Mouse (Mus musculus): Measurements from ENCODE around the gene Rad51b. TPM values are rescaled to one million over a fixed set of nuclear protein-coding genes. Genes with fewer than 3 reads are reported as not detected.

Gene Rad51b
- total RNA-seq, 2 experiments from 2014 or later, result 3.4 to 4.3 TPM

DNA sequence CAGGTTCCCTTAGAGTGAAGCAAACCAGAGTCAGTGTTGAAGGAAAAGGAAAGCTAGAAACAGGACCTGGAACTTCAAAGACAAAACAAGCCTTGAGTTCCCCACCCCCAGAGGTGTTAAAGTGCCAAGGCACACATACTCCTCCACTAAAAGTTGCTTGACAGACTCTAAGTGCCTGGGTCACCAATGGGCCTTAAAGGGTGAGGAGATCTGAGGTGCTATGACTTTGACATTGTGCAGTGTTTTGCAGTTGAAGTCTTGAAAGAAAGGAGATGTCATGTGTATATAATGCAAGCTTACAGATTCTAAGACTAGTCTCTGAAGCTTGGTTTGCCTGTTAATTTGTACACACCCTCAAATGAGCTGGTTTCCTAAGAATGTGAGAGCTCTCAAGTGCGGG, 237.7 kb downstream of the Rad51b start:
- DNase-seq, result no peak

DNA sequence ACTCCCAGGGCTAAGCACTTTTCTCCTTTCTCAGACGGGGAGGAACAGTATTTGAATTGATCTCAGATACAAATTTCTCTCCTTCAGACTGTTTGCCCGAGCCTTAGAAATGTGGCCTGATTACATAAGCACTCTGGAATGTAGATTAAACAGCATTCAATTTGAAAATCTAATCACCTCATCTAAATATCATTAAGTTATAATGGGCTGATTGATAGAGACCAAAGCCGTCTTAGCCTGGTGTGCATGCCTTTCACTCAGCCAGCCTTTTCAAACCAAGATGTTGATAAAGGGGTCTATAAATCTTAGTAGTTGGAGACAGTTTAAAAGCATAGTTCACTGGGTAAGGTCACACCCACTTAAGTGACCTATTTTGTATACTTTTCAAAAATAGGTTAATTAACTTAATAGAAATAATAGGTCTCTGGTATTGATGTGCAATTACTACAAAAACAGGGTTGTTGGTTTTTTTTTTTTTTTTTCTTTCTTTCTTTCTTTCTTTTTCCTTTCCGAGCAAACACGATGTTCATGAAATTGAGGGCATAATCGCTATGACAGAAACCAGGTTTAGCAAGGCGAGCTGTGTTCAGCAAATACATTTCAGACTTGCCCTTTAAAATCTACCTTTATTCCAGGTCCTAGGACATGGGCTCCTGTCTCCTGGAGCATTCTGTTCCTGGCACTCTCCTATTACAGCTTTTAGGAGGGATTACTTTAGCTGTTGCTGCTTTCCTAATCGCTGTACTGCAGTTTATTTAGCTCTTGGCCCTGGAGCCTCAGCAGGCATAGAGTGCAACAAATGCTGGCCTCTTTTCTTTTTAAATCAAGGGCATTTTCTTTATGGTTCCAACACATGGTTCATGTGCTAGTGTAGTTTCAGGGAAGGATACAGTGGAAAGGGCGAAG, 238.7 kb downstream of the Rad51b start:
- DNase-seq, result no peak

DNA sequence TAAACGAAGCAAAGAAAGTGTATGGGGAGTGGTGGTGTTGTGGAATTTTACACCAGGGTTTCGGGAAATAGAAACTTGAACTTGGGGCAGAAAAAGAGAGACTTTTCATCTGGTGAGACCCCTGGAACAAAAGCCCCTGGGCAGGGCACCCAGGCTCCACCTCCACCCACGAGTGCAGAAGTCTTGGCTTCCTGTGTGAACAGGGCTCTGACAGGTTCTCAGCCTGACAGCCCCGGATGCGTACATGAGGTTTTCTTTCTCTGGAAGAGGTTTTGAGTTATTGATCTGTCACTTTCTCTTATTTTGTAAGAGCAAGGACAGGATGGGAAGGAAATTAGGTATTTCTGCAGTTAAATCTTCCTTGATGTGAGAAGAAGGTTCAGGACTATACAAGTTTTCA, 243.1 kb downstream of the Rad51b start:
- DNase-seq, result no peak

DNA sequence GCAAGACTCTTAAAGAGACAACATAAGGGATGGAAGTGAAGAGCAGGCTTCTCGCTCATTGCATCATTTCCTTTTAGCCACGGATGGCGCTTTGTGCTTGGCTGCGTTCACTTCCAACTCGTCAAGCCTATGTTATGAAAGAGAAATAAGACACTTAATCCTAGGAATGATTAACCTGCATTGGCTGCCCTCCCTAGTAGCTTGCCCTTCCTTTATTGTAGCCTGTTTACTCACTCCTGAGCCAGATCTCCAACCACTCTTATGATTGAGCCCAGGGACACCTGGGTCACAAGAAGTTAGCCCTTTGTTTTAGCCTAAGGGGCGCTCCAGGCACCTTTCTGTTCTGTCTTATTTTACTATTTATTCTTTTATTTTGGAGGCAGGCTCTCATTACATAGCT, 244.5 kb downstream of the Rad51b start:
- no peak for DNase-seq

DNA sequence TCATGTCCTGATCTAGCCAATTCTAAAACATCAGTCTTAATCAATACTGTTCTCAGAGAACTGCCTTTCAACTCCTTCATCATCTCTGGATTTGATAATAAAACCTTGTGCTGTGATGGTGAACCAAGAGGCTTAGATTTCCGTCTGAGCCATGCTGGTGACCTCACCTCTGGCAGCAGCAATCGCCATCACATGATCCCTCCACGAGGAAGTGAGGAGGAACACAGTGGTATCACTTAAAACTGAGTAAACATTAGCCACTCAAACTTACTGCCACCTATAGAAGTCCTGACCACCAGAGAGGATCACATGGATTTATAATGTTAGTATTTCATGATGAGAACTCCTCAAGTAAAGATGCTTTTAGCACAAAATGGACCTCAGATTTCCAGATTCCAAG, 248.0 kb downstream of the Rad51b start:
- no peak for DNase-seq

DNA sequence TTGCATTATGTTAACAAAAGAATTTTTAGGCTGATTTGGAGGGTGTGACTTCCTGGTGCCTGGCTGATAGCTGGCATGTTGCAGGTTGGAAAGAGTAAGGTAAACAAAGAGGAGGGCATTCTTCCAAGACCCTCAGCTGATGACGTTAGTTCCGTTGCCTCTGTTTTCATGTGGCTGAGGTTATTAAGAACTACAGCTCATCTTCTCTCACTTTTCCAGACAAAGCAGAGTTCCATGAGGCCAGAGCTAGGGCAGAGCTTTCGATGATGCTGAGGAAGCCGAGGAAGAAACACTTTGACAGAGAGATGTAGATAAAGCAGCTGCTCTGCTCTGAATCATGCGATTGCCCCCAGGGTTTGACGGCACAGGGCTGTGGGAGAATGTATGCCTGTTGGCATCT, 250.5 kb downstream of the Rad51b start:
- DNase-seq, result peak; percentile 27

DNA sequence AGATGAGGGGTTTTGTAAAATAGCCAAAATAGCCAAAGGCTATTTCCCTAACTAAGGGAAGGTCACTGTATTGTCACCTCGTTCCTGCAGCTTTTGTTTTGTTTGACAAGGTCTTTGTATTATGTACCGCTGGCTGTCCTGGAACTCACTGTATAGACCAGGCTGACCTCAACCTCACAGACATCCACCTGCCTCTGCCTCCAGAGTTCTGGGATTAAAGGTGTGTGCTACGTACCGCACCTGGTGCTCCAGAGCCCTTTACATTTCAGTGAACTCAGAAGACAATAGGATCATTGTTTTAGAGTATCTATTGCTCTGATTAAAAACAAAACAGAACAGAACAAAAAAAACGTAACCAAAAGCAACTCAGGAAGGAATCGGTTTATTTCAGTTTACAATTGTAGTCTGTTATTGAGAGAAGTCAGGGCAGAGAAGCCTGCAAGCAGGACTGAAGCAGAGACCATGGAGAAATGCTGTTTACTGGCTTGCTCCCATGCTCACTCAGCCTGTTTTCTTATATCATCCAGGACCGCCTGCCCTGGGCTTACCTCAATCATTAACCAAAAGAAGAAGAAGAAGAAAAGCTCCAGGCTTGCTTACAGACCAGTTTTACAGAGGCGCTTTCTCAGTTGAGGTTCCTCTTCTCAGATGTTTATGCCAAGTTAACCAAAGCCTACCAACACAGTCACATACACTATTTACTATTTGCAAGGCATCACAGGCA, 251.7 kb downstream of the Rad51b start:
- DNase-seq, result no peak

DNA sequence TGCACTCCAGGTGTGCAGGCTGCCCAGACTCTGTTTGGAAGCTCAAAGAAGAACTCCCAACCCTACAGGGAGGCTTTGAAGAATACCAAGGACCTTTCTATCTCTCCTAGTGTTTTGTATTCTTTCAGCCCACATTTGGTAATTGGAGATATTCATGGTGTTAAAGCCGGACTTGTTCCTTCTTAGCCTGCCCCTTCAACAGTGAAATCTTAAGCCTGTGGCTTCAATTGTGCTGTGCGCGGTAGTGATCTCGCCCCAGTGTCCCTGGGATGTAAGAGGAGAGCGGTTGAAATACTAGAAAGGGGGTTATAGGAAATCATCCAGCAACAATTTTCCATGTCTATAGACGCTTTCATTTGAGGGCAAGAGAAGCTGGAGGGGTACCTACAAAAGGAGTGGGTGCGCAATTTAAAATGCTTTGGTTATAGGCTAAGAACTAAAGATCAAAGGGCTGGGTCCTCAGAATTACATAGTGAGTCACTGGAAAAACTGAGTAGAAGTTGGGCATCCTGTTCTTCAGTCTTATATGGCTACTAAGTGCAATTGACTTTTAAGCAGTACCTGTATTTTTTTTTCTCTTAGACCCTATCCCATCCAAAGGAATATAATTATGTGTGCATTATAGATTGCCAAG, 253.1 kb downstream of the Rad51b start:
- no peak for DNase-seq

DNA sequence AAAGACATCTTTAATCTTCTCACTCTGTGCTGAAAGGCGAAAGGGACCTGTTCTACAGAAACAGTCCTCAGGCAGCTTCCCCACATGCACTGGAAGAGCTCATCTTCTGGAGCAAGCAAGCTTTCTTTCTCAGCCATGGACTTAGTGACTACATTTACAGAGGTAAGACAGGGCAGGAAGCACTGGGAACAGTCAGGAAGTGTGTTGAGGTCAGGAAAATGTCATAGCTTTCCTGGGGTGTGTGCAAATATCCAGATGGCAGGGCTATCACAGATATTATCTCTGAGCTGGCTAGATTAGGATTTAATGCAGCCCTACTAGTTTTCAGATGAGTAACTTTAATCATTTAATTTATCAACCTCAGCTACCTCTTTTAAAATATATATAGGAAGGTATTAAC, 254.2 kb downstream of the Rad51b start:
- DNase-seq, result no peak

DNA sequence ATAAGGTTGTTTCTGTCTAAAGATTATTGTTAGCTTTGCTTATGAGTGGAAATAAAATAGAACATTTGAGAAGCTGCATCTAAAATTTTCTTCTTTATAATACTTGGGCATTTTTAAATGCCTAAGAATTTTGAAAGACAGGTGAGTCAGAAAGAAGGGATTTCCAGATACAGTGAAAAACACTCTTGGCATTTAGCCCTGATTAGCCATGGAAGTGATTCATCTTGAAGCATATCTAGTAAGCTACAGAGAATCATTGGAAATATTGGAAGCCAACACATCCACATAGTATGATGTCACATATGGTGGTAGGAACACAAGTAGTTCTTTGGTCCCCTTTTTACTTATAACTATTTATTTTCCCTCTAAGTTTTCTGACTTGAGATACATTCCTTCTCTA, 256.0 kb downstream of the Rad51b start:
- no peak for DNase-seq

DNA sequence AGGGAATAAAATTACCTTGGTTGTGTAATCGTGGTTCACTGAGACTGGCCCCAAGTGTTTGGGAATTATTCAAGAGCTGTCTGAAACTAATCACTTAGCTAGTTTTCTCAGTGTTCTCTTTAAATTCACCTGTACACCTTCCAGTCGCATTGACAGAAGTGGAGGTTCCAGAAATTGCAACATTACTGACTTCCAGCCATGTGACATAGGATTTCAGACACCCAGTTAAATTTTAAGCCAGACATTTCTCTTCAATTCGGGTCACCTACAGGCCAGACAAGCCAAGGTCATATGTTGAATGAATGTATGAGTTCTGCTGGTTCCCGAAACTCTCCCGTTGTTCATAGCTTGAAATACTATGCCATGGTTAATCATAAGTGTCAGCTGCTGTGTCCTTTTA, 260.8 kb downstream of the Rad51b start:
- DNase-seq, result no peak

DNA sequence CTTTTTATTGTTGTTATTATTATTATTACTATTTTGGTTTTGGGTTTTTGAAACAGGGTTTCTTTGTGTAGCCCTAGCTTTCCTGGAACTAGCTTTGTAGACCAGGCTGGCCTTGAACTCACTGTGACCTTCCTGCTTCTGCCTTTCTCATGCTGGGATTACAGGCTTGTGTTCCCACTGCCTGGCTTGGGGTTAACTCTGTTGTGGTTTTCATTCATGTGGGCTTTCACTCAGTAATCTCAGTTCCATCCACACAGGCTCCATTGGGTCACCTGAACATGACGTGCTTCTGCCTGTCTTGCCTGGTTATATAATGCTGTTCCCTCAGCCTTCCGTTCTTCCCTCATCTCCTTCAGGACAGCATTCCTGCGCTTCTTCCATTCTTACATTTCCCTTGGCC, 261.6 kb downstream of the Rad51b start:
- DNase-seq, result no peak

DNA sequence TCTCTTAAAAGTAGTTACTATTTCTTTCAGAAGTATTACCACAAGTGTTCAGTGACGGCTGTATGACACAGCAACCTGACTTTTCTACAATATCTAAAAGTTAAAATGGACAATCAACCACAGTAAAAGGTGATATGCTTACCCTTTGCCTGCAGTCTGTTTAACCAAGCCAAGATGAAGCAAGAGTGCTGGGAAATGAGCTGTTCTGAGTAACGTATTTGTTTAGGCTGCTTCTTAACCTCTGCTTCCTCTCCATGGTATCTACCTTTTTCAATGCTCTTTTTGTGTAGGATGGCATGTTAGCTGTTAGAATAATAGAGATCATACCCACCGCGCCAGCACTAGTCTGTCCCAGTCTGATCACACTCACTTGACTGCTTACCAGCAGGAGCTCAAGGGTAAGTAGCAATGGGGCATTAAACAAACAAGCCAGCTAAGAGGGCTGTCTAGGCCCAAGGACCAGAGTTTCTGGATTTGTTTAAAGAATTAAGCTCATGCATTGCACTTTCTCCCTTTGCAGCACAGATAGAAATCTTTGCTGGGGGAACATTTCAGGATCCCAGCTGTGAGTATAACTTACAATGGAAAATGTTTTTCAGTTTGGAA, 262.4 kb downstream of the Rad51b start:
- DNase-seq, result no peak

DNA sequence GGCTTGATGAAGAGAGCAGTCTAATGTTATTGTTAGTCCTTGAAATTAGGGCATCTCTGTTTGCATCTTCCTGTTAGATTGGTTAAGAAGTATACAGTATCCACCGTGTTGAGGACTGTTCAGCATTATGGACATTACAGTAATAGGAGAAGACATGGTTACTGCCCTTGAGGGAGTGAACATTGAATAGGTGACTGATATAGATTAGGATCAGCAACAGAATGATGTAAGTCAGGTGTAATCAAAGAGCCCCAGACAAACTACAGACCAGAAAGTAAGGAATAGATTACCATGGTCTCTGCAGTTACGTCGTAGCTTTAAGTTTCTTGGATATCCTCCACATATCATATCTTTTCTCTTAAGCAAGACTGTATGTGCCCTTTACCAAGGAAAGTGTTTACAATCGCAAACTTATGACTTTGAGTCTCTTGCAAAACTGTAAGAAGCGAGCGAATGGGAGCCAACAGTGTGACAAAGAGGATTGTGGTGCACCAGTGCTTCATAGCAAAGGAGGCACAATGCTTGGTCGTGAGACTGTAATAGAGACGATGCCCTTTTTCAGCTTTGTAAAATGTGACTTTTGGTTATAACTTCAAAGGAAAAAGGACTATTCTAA, 263.1 kb downstream of the Rad51b start:
- no peak for DNase-seq

DNA sequence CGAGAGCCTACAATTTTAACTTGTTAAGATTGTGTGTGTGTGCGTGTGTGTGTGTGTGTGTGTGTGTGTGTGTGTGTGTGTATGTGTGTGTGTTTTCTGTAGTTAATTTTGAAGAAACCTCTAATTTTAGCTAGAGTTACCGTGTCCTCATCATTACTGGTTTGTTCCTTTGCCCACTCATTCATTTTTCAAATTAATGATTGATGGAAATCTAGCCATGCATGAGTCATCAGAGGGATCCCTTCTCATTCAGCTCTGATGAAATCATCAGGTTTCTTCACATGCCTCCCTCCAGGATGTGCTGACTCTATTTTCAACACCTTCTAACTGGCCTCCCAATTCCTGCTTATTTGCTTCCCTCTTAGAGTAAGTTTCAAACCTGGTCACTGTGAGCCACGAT, 263.8 kb downstream of the Rad51b start:
- no peak for DNase-seq

DNA sequence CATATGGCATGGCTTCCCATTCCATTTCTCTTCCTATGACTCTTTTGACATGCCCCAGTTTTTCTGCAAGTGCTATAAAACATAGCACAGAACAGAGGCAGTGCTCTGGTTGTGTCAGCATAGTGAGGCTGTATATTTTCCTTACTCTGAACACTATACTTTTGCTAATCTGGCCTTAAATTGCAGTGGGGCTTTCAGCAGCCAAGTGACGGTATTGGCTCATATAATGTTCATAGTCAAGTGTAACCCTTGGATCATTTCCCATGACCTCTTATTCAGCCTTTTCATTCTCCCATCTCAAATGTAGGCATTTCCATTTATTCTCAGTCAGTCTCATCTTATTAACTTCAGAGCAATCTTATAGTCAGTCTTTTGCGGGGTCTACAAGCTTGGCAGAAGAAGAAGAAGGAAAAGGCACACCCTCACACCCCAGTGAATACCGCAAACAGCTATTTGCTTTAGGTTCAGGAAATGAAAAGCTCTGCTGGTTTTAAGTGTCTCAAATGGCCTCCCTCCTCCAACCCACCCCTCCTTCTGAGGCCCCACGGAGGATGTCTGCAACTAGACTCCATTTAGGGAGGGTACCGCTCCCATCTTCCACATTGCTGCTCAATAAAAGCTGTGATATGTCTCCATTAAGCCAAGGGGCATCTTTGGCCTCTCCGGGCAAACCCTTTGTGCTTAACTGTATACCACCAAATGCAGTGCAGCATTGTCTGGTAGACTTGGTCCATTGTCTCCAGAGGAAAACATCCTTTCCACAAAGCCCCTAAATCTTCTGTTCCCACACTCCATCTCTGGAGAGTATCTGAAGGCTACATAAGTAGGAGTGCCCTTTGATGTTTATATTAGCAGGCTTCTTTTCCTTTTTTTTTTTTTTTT, 277.3 kb downstream of the Rad51b start:
- DNase-seq, result no peak

DNA sequence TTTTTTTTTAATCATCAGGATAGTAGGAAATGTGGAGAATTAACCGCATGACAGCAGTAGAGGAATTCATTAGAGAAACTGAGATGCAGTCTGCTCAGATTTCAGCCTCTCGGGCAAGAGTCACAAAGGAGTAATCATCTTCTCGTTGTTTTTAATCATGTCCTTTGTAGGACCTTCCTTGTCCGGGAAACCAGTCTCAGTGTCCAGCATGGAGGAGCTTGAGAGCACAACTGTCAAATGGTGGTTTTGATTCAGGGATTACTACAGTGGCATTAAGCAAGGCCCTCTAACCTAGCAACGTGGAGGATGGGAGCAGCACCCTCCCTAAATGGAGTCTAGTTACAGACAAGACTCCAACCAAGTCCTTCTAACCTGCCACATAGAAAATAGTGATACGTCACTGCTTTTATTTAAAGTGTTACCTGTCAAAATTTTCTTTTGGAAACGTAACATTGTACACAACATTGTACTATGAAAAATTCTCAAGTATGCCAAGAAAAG, 278.0 kb downstream of the Rad51b start:
- no peak for DNase-seq

DNA sequence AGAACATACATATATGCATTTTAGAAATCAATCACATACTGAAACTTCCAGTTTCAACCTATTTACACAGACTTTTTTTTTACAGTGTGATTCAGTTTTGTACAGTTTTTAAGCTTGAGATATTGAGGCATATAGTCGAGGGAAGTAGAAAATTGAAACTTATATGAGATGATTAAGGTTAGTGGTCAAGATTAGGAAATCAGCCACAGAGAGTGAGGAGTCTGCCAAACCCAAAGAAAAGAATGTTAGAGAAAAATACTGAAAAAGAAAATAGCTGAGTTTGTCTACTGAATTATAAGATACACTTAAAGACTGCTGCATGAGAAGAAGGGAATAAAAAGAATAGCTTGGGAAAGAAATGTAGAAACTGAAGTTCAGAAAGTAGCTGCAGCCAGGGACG, 280.4 kb downstream of the Rad51b start:
- DNase-seq, result no peak

DNA sequence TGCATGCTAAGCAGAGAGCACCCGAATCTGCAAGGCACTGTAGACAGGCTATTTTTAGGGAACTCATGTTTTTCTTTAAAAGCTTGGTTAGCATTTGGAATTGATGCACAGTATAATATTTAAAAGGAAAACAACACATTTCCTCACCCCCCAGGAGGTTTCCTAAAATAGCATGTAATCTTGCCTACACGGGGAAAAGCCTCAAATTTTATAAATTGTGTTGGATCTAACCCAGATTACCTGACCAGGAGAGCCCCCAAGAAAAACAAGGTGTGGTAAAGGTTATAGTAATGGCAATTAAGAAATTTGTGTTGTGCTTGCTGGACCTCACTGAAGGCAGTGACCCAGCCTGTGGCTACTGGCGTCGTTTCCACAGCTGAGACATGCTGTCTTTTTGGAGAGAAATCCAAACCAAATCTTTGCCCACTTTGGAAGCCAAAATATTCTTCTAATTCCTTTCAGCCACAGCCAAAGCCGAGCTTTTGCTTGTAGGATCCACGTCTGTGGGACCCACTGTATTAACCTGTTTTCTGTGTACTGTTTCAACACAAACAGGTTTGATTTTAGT, 282.0 kb downstream of the Rad51b start:
- no peak for DNase-seq

DNA sequence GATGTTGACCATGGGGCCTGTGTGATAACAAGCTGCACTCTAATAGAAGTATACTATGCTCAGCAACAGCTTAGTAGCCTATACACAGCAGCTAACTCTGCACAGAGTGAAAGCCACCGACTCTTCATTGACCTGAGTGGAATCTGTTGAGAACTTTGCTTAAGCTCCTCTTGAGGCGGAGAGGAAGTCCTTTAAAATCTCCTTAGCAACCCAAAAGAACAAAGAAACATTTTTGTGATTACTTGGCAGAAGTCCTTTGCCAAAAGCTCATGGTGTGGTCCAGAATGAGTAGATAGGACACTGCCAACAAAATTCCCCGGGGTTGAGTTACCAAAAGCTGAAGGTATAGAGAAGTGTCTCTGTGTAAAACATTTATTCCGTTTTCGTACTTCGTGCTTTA, 282.8 kb downstream of the Rad51b start:
- peak; percentile 17 for DNase-seq
